Mouse (Mus musculus): ENCODE measurements at regions not wholly inside any gene's neighbourhood (a gene's known extent, or its start where the extent isn't known, plus 50 kb on each side); places are given as distances from the start of the nearest gene placed in this dataset.

DNA sequence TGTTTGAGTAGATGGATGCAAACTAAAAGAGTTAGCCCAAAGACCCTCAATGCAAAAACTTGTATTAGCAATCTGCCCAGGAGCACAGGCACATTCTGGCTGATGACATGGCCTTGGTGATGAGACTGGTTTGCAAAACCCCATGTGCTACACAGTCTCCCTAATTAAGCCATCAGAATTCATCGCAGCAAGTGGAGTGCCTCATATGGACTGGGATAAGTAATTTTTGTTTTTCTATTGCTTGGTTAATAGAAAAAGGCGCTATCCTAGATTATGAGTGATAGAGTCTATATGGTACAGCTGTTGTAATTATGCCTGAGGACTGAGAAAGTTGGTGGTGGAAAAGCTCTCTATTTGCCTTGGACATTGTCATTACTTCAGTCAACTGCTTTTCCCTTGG, 155.2 kb upstream of the Robo1 start:
- no peak overlapping the region for H3K4me3 ChIP-seq
- ATAC-seq (ENCODE audit: insufficient number of reproducible peaks, insufficient read depth, low FRiP score, low TSS enrichment, low read depth), result no peak
- H3K27ac ChIP-seq, result no peak overlapping the region
- no peak overlapping the region for H3K9ac ChIP-seq
- H3K36me3 ChIP-seq, result no peaks in the 10 kb centered on the region
- no peak overlapping the region for H3K4me2 ChIP-seq
- no peaks in the 10 kb centered on the region for H3K9me3 ChIP-seq
- 86% methylated on average over 2 of the region's 2 CpGs for WGBS
- H3K4me1 ChIP-seq, result no peaks in the 10 kb centered on the region
- no peaks in the 10 kb centered on the region for H3K27me3 ChIP-seq

DNA sequence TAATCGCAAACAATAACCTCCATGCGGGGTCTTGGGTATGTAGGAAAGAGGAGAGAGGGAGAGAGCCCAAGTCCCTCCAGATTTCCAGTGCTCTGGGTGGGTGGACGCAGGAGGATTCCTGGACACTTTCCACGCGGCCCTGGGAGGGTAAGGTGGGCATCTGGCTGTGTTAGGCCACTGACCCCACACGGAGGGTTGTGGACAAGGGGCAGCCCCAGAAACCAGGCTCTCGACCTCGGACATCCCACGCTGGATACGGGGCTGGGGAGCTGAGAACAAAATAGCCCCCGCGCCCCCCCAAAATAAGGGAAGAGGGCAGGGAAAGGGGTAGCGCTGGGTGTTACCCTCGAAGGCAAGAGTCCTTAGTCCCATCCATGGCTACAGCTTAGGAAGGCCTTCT, 150.2 kb upstream of the Robo1 start:
- H3K27me3 ChIP-seq, result no peaks in the 10 kb centered on the region
- no peak overlapping the region for H3K4me3 ChIP-seq
- no peaks in the 10 kb centered on the region for H3K9me3 ChIP-seq
- ATAC-seq (ENCODE audit: insufficient number of reproducible peaks, insufficient read depth, low FRiP score, low TSS enrichment, low read depth), result no peak
- no peaks in the 10 kb centered on the region for H3K4me1 ChIP-seq
- no peak overlapping the region for H3K27ac ChIP-seq
- H3K9ac ChIP-seq, result no peak overlapping the region
- H3K4me2 ChIP-seq, result no peak overlapping the region
- 91% methylated on average over 14 of the region's 14 CpGs for WGBS
- no peaks in the 10 kb centered on the region for H3K36me3 ChIP-seq

DNA sequence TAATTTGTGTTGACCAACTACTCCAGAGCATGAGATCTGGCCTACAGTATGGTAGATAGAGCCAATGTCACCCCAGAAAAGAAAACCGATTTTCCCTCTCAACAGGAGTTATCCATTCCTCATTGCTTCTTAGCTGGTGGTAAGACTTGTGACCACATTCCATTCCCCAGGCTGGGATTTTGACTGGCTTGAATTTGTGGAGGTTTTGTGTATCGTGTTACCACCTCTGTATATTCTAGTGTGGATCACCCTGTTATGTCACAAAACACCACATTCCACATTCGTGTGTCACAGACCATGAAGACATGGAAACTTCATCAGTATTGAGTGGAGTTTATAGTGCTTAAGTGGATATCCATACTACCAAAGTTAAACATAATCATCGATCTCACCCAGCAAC, 148.7 kb upstream of the Robo1 start:
- Histone ChIP-seq H3K4me2 (no peak overlapping the region), H3K27ac (no peak overlapping the region), H3K27me3 (no peaks in the 10 kb centered on the region), H3K36me3 (no peaks in the 10 kb centered on the region), H3K9ac (no peak overlapping the region), H3K4me1 (no peaks in the 10 kb centered on the region), H3K4me3 (no peak overlapping the region), H3K9me3 (no peaks in the 10 kb centered on the region)
- no peak for ATAC-seq (ENCODE audit: insufficient number of reproducible peaks, insufficient read depth, low FRiP score, low TSS enrichment, low read depth)
- 73% methylated on average over 4 of the region's 4 CpGs for WGBS

DNA sequence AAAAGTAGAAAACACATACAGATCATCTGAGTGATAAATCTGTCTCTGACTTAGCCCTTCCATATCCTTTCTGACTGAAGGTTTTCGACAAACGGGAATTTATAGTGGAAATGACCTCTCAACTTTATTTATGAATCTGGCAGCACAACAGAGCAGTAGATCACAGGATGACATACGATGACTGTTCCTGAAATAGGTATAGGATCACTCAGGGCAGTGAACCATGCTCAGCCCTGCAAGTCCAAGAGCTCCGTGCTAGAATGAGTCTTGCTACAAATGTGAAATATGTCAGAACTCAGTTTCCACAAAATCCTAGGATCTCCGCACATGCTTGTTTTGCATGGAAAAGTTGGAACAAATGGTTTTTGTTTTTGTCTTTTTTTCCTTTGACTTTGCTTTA, 132.4 kb upstream of the Robo1 start:
- Histone ChIP-seq H3K4me1 (no peaks in the 10 kb centered on the region), H3K4me3 (no peak overlapping the region), H3K9ac (no peak overlapping the region), H3K36me3 (no peaks in the 10 kb centered on the region), H3K27me3 (no peaks in the 10 kb centered on the region), H3K4me2 (no peak overlapping the region), H3K27ac (no peak overlapping the region), H3K9me3 (no peaks in the 10 kb centered on the region)
- ATAC-seq (ENCODE audit: insufficient number of reproducible peaks, insufficient read depth, low FRiP score, low TSS enrichment, low read depth), result no peak
- 85% methylated on average over 5 of the region's 5 CpGs for WGBS

DNA sequence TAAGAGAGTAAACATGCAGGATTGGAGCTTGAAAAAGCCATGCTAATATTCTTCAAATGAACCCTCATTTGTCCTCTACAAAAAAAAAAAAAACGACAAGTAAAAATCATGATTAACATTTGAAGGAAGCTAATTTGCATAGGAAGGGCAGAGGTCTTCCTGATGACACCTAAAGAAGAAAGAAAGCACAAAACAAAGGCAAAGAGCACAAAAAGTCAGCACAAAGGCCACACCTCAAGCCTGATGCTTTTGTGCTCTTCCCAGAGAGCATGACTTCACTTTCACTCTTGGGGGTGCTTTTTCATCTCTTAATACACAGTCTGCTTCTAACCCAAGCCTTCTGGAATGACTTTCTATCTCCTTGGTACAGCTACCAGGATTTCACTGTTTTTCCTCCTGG, 113.8 kb upstream of the Robo1 start:
- H3K9ac ChIP-seq, result no peak overlapping the region
- H3K9me3 ChIP-seq, result no peaks in the 10 kb centered on the region
- no peaks in the 10 kb centered on the region for H3K27me3 ChIP-seq
- no peak overlapping the region for H3K4me2 ChIP-seq
- H3K4me1 ChIP-seq, result no peaks in the 10 kb centered on the region
- WGBS, result 5% methylated on average over 1 of the region's 1 CpGs
- no peak overlapping the region for H3K27ac ChIP-seq
- no peak overlapping the region for H3K4me3 ChIP-seq
- ATAC-seq (ENCODE audit: insufficient number of reproducible peaks, insufficient read depth, low FRiP score, low TSS enrichment, low read depth), result no peak
- H3K36me3 ChIP-seq, result no peaks in the 10 kb centered on the region

DNA sequence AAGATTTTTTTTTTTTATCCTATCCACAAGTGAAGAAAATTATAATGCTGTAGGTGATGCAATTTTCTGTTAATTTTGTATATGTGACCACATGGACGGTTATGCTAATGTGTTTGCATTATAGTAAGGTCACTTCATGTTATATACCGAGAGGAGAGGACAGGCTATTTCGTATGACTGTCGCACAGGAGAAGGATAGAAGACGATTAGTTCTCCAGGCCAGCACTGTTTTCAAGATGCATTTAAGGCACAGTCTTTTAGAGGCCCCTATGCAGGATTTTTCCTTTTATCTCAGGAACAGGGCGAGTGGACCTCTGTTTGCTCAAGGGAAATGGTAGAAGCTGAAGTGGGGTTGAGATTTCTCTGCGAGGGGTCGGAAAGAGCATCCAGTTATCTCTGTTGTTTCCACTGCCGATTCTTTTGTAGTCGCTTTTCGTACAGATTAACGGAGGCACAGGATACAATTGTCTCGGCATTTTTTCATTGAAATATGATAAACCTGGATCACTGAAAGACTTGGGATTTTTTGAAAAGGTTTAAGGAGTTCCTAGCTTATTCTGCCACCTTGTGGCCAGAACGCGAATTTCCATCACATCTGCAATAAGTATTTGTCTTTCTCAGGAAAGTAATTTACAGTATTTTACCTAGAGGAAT, 92.6 kb upstream of the Robo1 start:
- no peaks in the 10 kb centered on the region for H3K27me3 ChIP-seq
- no peak overlapping the region for H3K27ac ChIP-seq
- H3K36me3 ChIP-seq, result no peaks in the 10 kb centered on the region
- peak overlapping the region; percentile 35 for H3K4me3 ChIP-seq
- H3K9ac ChIP-seq, result 0 out of 2 replicates have a peak overlapping the region, but pooled peaks have one; percentile 27
- no peaks in the 10 kb centered on the region for H3K4me1 ChIP-seq
- ATAC-seq (ENCODE audit: insufficient number of reproducible peaks, insufficient read depth, low FRiP score, low TSS enrichment, low read depth), result no peak
- no peaks in the 10 kb centered on the region for H3K9me3 ChIP-seq
- 32% methylated on average over 15 of the region's 15 CpGs for WGBS
- peak overlapping the region; percentile 58 for H3K4me2 ChIP-seq

DNA sequence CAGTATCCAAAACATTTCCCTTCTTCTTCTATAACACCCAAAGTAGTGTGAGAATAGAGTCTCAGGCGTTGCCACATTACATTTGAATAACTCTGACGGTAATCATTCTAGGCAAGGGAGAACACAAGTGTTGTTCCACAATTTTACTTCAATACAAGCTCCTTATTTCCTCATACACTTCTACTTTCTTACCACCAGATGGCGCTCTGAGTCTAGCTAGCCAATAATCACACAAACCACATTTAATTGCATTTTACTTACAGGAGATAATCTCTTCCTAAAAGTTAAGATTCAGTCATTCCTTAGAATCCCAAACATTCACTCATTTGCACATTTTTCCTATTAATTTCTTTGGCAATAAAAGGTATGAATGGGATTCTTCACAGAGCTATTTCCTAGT, 90.1 kb upstream of the Robo1 start:
- Histone ChIP-seq H3K4me3 (no peak overlapping the region), H3K4me2 (no peak overlapping the region), H3K4me1 (no peaks in the 10 kb centered on the region), H3K9me3 (no peaks in the 10 kb centered on the region), H3K36me3 (no peaks in the 10 kb centered on the region), H3K9ac (no peak overlapping the region), H3K27me3 (no peaks in the 10 kb centered on the region), H3K27ac (no peak overlapping the region)
- WGBS, result 3% methylated on average over 3 of the region's 3 CpGs
- ATAC-seq (ENCODE audit: insufficient number of reproducible peaks, insufficient read depth, low FRiP score, low TSS enrichment, low read depth), result no peak

DNA sequence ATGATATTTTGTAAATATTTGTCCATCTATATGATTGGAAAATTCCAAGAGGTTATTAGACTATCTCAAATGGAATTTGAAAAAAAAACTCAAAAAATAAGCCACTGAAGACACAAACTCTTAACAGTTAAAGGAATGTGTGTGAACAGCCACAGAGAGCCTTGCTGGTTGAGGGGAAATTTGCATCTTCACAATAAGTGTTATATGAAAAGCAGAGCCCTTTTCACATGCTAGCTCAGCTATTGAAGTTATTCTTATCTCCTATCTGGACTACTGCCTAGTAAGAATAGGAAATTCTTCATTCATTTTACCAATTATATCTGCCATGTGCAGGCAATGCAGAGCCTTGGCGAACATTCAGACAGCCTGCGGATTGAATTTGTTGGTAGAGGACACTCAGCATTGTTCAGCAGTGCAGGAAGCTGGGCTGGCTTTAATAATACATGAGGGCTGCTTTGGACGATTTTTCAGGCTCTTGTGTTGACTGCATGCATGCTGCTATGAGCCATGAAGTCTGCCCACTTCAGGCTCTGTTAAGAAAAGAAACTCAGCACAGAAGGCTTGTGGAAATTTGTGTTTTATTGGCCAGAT, 86.1 kb upstream of the Robo1 start:
- no peaks in the 10 kb centered on the region for H3K9me3 ChIP-seq
- no peak overlapping the region for H3K27ac ChIP-seq
- no peak overlapping the region for H3K4me3 ChIP-seq
- H3K9ac ChIP-seq, result no peak overlapping the region
- H3K4me1 ChIP-seq, result no peaks in the 10 kb centered on the region
- WGBS, result 38% methylated on average over 3 of the region's 3 CpGs
- no peak for ATAC-seq (ENCODE audit: insufficient number of reproducible peaks, insufficient read depth, low FRiP score, low TSS enrichment, low read depth)
- H3K4me2 ChIP-seq, result 0 out of 2 replicates have a peak overlapping the region, but pooled peaks have one; percentile 24
- no peaks in the 10 kb centered on the region for H3K36me3 ChIP-seq
- no peaks in the 10 kb centered on the region for H3K27me3 ChIP-seq

DNA sequence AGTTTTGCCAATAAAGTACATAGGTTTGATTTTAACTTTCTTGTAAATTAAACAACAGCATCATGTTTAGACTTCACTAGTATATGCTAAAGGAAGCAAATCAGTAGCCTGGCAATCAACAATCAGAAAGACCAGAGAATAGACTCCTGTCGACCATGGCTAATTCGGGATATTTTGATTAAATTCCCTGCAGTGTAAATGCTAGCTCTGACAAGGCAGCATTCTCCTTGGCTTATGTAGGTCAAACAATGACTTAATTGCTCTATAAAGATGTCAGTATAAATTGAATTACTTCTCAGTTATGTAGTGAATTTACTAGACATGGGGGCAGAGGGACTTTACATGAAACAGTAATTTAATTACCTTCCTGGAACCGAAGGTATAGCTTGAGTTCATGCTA, 84.2 kb upstream of the Robo1 start:
- H3K27ac ChIP-seq, result no peak overlapping the region
- H3K4me2 ChIP-seq, result no peak overlapping the region
- ATAC-seq (ENCODE audit: insufficient number of reproducible peaks, insufficient read depth, low FRiP score, low TSS enrichment, low read depth), result no peak
- H3K4me3 ChIP-seq, result no peak overlapping the region
- no peaks in the 10 kb centered on the region for H3K4me1 ChIP-seq
- no peaks in the 10 kb centered on the region for H3K27me3 ChIP-seq
- no peaks in the 10 kb centered on the region for H3K9me3 ChIP-seq
- 39% methylated on average over 3 of the region's 3 CpGs for WGBS
- no peak overlapping the region for H3K9ac ChIP-seq
- no peaks in the 10 kb centered on the region for H3K36me3 ChIP-seq

DNA sequence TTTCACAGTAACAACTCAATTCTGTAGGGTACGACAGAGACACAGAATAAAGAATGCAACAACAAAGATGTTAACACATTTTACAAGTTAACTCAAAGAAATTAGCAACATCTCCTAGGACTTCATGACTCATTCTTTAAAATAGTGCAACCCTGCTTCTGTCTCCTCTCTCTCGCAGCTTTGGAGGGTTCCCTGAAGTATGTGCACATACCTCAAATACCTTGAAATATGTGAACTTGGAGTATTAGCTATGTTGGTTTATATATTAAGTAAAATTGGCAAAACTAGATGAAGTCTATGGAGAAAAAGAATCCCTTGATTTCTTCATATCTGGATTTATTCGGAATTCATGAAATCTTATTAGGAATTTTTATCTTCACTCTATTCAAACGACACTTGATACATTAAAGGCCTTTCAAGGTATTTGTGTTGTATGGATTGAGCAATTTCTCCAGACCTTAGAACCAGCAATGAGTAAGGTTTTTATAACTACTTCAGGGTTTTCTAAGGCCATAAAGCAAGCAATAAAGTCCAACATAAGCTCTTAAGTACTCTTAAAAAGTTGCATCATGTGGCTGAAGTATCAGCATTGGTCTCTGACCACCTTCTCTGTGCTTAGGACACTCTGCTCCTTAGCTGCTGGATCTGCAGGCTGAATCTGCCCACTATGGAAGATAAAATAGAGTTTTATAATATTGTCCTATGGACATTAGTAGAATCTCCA, 82.8 kb upstream of the Robo1 start:
- no peaks in the 10 kb centered on the region for H3K36me3 ChIP-seq
- no peak overlapping the region for H3K27ac ChIP-seq
- H3K4me1 ChIP-seq, result no peaks in the 10 kb centered on the region
- H3K4me3 ChIP-seq, result no peak overlapping the region
- no peaks in the 10 kb centered on the region for H3K9me3 ChIP-seq
- no peak overlapping the region for H3K4me2 ChIP-seq
- H3K9ac ChIP-seq, result no peak overlapping the region
- no peak for ATAC-seq (ENCODE audit: insufficient number of reproducible peaks, insufficient read depth, low FRiP score, low TSS enrichment, low read depth)
- 80% methylated on average over 4 of the region's 4 CpGs for WGBS
- H3K27me3 ChIP-seq, result no peaks in the 10 kb centered on the region

DNA sequence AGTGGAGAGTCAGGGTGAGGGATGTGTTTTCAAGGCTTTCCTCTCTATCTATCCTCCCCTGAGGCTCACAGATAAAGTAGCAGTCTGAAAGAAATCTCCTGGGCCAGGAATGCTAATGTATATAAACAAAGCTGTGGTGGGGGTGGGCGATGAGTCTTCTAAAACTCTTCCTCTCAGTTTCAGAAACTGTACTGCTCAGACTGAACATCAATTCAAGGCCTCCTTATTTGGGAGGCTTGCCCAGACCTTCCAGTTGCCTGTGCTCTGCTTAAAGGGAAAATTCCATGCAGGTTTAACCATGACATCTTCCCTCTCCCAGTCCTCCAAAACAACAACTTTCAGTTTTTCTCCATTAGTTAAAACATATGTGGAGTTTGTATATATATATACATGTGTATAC, 73.7 kb upstream of the Robo1 start:
- no peaks in the 10 kb centered on the region for H3K4me1 ChIP-seq
- no peak overlapping the region for H3K4me2 ChIP-seq
- H3K9ac ChIP-seq, result no peak overlapping the region
- H3K4me3 ChIP-seq, result no peak overlapping the region
- H3K27ac ChIP-seq, result no peak overlapping the region
- H3K27me3 ChIP-seq, result no peaks in the 10 kb centered on the region
- H3K9me3 ChIP-seq, result no peaks in the 10 kb centered on the region
- 43% methylated on average over 1 of the region's 1 CpGs for WGBS
- no peaks in the 10 kb centered on the region for H3K36me3 ChIP-seq
- ATAC-seq (ENCODE audit: insufficient number of reproducible peaks, insufficient read depth, low FRiP score, low TSS enrichment, low read depth), result no peak

DNA sequence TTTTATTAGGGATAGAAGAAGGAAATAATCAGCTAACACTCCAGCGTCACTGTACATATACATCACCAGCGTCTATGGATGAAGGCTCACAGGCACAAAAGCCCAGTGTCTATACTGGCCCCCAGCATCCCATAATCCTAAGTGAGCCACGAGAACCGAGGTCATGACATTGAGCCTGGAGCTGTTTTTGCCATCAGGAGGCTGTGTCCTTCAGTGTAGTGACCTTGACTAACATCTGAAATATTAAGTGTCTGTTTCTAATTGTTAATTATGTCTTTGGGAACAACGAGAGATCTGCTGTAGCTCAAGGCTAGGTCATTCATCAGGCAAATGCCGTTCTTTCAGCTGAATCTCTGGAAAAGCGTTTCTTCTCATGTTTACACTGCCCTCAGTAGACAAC, 68.5 kb upstream of the Robo1 start:
- no peaks in the 10 kb centered on the region for H3K36me3 ChIP-seq
- H3K27ac ChIP-seq, result no peak overlapping the region
- H3K4me3 ChIP-seq, result no peak overlapping the region
- H3K4me1 ChIP-seq, result no peaks in the 10 kb centered on the region
- H3K9ac ChIP-seq, result no peak overlapping the region
- no peaks in the 10 kb centered on the region for H3K9me3 ChIP-seq
- H3K4me2 ChIP-seq, result no peak overlapping the region
- 29% methylated on average over 7 of the region's 7 CpGs for WGBS
- ATAC-seq (ENCODE audit: insufficient number of reproducible peaks, insufficient read depth, low FRiP score, low TSS enrichment, low read depth), result no peak
- no peaks in the 10 kb centered on the region for H3K27me3 ChIP-seq
